Comparison of ENCODE assay signal across 21 mouse cellular contexts in the genomic region with DNA sequence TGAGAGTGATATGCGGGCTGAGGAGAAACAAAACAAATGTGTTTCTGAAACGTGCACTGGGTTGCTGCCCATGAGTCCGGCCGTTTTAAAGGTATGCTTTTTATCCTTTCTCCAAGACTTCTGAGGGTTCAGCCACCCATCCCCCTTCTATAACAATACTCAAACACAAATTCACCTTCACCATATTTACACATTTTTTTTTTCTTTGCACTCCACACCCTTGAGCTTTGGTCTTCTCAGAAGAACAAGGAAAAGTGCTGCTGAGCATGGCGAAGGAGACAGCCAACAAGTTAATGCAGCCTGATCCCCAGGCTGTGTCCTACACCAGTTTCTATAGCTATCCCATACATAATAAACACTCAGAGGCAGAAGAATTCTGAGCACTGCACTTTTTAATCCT.
"Had no signal": no experiment of that assay in that cellular context is flagged by ENCODE, and none has a peak within 500 bp of the region (broad histone marks: within the 10 kb centered on the region; RNA-seq: fewer than 3 reads in every experiment).

No protein-coding gene starts in this region.

- H3K27me3 ChIP-seq: liver, embryonic 13.5 days; liver, embryonic 15.5 days; midbrain, embryonic 12.5 days; neural tube, embryonic 13.5 days; neural tube, embryonic 15.5 days had no signal

- H3K36me3 ChIP-seq: liver, embryonic 13.5 days; liver, embryonic 15.5 days; midbrain, embryonic 10.5 days; midbrain, embryonic 12.5 days; neural tube, embryonic 13.5 days; neural tube, embryonic 15.5 days had no signal

- ATAC-seq: midbrain, embryonic 16.5 days had no signal

- H3K4me3 ChIP-seq: liver, embryonic 13.5 days; liver, embryonic 15.5 days; midbrain, embryonic 10.5 days; midbrain, embryonic 12.5 days; myocyte; neural tube, embryonic 13.5 days; neural tube, embryonic 15.5 days had no signal

- H3K9ac ChIP-seq: liver, embryonic 13.5 days; liver, embryonic 15.5 days; lung, embryonic 14.5 days; midbrain, embryonic 12.5 days; neural tube, embryonic 13.5 days; neural tube, embryonic 15.5 days had no signal

- H3K4me1 ChIP-seq: liver, embryonic 13.5 days; liver, embryonic 15.5 days; midbrain, embryonic 12.5 days; neural tube, embryonic 13.5 days; neural tube, embryonic 15.5 days had no signal

- H3K9me3 ChIP-seq: liver, embryonic 13.5 days; liver, embryonic 15.5 days; midbrain, embryonic 10.5 days; midbrain, embryonic 12.5 days; neural tube, embryonic 13.5 days; neural tube, embryonic 15.5 days had no signal

- H3K27ac ChIP-seq: liver, embryonic 13.5 days; liver, embryonic 15.5 days; midbrain, embryonic 10.5 days; midbrain, embryonic 12.5 days; neural tube, embryonic 13.5 days; neural tube, embryonic 15.5 days had no signal

- H3K4me2 ChIP-seq: liver, embryonic 13.5 days; liver, embryonic 15.5 days; lung, embryonic 14.5 days; midbrain, embryonic 12.5 days; neural tube, embryonic 13.5 days; neural tube, embryonic 15.5 days had no signal

- DNase-seq: liver, embryonic 13.5 days; lung, adult 18-20 months; lung, embryonic 14.5 days; lung, postnatal 14 days; lung, postnatal 4 days; midbrain, embryonic 14.5 days; retina, postnatal 1 day; right cerebral cortex, adult 18-20 months; right cerebral cortex, postnatal 25 days; right cerebral cortex, postnatal 4 days; spleen, adult 18-20 months; thymus, adult 18-20 months; thymus, postnatal 14 days; thymus, postnatal 36 days had no signal
